Mouse (Mus musculus): ENCODE results near the gene Hoxc8.

Hoxc8 gene

GRCm38 (mm10) chr15:102984925-102985324, 5.5 kb upstream of the Hoxc8 start:
- no peak for DNase-seq

- DNase-seq, result peak; percentile 95
Measured at GRCm38 (mm10) chr15:102987124-102987833, 3.1 kb upstream of the Hoxc8 start.

DNA sequence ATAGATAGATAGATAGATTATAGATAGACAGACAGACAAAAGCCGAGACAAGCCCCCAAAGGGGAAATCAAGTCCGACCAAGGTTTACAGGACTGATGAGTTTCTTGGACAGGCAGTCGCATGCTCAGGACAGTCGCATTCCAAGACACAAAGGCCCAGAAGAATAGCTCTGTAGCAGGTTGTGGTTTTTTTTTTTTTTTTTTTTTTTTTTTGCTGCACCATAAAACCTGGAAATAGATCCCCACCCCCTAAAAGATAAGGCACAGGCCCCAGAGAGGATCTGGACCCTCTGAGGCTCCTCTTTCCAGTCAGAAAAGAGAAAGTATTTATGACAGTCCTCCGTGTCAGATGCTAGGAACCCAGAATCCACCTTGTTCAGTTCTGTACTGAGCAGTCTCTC, 2.3 kb upstream of the Hoxc8 start:
- DNase-seq, result no peak

GRCm38 (mm10) chr15:102991782-102992181, 1.4 kb downstream of the Hoxc8 start:
- DNase-seq, result no peak

- DNase-seq, result no peak
Measured at GRCm38 (mm10) chr15:102992206-102992605, 1.8 kb downstream of the Hoxc8 start.

GRCm38 (mm10) chr15:102992863-102993262, 2.5 kb downstream of the Hoxc8 start:
- DNase-seq, result no peak

DNA sequence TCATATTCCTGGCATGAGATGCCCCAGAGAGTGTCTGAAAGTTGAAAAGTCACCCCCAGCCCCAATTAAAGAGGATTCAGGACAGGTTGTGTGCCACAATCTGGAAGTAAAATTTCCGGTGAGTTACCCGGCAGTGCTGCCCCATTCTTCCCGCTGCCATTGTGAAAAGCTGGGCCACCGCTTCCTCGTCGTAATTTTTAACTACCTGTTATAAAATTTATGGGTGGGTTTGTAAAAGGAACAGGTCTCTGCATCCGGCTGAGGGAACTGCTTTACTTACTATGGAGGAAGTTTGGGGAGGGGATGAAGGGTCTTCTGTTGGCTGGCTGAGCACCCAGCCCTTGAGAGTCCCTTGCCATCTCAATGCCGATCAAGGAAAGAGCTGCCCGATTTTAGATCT, 6.1 kb downstream of the Hoxc8 start:
- DNase-seq, result no peak

- DNase-seq, result no peak
Measured at GRCm38 (mm10) chr15:102997431-102997830, 7.0 kb downstream of the Hoxc8 start.

DNA sequence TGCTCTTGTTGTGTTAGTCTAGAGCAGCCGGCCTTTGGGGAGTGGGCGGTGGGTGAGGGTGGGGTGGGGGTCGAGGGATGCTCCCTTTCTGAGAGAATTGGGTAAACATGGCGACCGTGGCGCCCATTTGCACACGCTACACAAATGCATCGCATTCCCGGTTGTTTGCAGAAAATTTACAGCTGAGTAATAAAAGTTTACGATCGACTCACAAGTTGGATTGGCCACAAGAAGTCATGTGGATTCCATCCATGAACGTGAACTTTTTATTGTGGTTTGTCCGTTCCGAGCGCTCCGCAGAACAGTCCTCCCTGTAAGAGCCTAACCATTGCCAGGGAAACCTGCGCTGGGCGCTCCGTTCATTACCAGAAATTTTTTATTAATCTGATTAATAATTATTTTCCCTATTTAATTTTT, 7.5 kb downstream of the Hoxc8 start, which contains the start of gene Hoxc6:
TSS of gene Hoxc6 (plus strand) at position 319 of the 417 bp plus-strand sequence.
- peak; percentile 79 for DNase-seq

DNA sequence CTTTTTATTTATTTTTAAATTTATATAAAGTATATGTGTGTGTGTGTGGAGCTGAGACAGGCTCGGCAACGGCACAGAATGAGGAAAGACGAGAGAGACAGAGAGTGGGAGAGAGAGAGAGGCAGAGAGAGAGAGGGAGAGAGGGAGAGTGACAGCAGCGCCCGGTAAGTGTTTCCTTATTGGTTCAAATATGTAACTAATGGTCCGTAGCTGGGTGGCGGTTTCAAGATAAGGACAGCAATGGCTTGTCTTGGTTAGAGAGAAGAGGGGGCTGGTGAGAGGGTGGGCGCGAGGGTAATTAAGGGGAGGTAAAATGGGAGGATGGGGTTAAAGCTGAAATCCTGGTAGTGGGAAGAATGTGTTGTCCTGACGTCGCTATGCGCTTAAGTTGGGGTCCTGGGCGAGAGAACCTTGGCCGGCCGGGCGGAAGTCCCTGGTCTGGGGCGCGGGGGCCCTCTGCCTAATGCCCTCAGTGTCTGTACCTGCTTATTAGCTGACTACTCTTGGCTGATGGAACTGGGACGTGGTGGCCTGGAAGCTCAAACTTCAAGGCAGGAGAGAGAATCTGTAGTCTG, 8.3 kb downstream of the Hoxc8 start:
- no peak for DNase-seq

DNA sequence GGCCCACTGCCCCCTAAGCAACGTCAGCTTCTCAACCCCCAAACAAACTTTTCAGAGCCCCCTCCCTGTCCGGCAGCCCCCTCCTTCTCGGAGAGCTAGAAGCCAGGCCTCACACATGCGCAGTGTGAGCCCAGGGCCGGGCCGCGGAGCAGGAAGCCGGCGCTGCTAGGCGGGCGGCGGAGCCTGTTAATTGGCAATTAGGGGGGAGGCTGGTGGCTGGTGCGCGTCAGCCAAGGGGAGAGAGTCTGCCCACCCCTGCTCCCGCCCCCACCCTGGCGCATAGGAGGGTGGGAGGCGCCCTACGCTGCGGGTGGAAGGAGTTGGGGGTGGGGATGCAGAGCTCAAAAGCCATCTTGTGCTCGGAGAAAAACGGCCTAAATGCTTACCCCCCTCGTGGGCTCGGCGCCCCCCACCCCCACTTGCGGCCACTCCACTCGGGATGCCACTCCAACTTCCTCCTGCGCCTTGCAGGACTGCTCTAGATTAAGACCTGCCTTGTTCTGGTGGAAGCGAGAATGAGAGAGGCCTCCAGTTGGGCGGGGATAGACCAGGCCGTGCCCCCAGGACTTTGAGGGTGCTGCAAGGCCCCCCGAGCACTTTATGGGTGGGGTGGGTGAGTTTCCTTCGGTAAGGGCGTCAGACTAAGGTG, 8.9 kb downstream of the Hoxc8 start:
- peak; percentile 94 for DNase-seq

- no peak for DNase-seq
Measured at GRCm38 (mm10) chr15:102999955-103000354, 9.5 kb downstream of the Hoxc8 start.

DNA sequence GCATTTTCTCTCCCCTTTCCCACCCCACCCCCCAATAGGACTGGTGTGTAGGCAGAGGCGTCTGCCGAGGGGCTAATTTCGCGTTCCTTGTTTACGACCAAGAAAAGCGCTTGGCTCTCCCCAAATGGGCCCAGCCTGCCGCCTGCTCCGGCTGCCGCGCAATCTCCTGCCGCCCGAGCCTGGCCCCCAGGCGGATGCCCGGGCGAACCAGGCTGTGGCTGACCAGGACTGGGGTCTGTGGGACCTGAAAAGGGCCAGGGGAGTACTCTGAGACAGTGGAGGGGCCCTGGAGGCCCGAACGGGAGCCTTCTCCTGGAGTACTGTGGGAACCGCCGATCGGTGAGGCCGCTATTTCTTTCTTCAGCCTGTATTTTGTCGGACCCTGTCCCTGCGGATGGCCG, 10.1 kb downstream of the Hoxc8 start:
- no peak for DNase-seq

DNA sequence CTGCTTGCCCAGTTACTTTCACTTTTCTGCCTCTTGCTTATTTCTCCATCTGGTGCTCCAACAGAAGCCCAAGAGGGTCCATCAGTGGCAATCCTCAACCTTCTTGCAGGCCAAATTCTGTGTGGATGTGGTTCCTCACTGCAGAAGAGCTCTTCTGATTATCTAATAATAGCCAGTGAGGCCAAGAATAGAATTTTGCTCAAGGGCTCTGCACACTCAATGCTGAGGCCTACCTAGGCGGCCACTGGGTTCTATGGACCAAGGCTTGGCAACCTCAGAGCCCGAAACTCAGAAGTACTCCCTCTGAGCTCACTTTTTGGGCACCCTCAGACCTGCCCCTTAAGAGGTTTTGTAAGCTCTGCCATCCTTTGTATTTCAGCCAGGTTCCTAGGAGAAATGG, 11.0 kb downstream of the Hoxc8 start:
- DNase-seq, result no peak

DNA sequence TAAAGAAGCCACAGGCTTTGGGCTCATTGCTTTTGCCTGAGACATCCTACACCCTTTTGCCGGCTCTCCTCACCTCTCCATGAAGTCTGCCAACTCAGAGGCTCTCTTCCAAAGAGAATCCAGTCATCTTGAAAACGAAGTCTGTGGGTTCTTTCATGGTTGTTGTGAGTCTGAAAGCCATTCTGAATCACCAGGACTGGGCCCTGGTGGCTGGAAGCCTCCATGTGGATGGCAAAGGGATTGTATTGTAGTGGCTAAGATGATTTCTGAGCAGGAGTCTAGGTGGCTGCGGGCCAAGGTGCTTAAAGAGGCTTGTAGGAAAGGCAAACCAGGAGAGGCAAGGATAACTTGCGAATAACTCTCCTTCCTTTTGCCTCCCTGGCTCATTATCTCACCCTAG, 11.7 kb downstream of the Hoxc8 start:
- no peak for DNase-seq

- no peak for DNase-seq
Measured at GRCm38 (mm10) chr15:103002821-103003448, 12.5 kb downstream of the Hoxc8 start.

DNA sequence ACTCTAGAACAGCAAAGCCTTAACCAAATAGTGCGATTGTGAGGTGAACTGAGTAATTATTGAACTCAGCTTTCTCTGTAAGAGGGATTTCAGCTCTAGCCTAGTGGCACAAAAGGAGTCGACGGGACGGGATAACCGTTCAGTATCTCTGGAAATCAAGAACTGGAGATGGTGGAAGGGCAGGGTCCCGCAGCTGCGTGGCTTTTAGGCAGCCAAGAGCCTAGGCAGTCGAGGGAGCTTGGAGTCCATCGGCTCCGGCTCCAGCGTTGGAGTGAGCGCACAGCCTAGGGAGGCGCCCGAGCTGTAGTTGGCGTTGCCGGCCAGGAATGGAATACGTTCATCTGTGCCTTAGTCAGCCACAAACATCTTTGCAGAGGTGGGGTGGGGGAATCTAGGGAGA, 14.9 kb downstream of the Hoxc8 start:
- DNase-seq, result no peak

GRCm38 (mm10) chr15:103005797-103006196, 15.4 kb downstream of the Hoxc8 start:
- DNase-seq, result no peak

DNA sequence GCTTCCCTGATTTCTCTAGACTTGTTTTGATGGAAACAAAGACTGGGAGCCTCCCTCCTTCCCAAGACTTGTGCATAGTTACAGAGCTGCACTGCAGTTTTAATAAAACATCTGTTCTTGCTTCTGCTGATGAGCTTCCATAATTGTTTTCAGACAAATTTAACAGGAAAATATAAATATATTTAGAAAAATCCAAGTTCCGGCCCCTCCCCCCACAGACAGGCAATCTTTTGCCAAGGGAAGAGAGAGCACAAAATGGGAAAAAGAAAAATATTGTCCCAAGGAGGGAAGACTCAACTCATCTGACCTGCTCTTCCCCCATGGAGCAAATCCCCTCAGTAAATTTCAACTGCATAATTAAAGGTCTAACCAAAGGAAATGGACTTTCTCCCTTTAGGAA, 15.9 kb downstream of the Hoxc8 start:
- no peak for DNase-seq

- DNase-seq, result no peak
Measured at GRCm38 (mm10) chr15:103009265-103010111, 19.1 kb downstream of the Hoxc8 start.

DNA sequence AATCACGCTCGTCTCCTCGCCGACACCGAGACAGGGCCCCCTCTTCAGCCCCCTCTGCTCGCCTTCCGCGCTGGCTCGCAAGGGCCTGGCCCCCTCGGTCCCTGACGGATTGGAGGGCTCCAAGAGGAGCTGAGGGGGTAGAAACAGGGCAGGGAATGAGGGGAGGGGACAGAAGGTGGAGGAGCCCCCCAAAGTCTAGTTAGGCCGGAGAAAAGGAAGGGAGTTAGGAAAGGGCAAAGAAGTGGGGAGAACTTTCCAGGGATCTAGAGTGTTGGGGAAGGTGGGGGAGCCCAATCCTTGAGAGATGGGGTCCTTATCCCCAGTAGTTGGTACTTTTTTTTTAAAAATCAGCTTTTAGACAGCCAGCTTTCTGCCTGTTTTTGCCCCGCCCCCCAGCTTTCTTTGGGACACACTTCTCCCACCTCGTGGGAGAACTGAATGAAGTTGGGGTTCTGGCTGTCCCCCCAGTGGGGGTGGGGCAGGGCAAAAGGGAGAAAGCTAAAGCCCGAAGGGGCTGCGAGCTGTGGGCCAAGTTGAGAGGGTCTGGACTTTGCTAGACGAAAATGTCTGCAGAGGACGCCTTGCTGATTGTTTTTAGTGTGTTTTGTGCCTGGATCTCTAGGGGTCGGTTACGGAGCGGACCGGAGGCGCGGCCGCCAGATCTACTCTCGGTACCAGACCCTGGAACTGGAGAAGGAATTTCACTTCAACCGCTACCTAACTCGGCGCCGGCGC, 19.9 kb downstream of the Hoxc8 start:
- no peak for DNase-seq
